Mouse (Mus musculus) heart, postnatal 0 days (tissue): ENCODE measurements around the gene Trim34a.

Source experiments
- CTCF ChIP-seq: IDR thresholded peaks from 2 replicates; pipeline ENCODE4 v1.5.1; 2016; ENCODE audit warnings: antibody characterized with exemption, control low read depth, low read depth
- EP300 ChIP-seq: IDR thresholded peaks from 2 replicates; pipeline ENCODE4 v1.6.1; 2016; ENCODE audit warnings: antibody characterized with exemption, low read depth

DNA sequence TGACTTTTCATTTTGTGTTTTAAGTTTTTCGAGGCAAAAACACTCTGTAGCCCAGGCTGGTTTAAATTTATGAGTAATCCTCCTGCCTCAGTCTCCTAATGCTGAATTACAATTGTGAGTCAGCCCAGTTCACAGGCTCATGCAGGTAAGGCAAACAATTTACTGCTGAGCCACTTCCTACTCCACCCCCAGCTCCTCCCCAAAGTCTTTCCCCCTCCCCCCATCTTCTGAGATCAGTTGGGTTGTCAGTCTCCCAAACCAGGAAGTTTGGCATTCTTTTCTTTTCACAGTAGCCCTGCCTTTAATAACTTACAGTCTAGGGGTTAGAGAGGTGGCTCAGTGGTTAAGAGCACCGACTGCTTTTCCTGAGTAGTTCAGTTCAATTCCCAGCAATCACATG lies 26.4 kb upstream of the Trim34a start:
- TF ChIP-seq CTCF (no peak), EP300 (no peak)
